Mouse (Mus musculus): Measurements from ENCODE around the gene Dgki.

The Dgki gene

GRCm38 (mm10) chr6:36998942-36999341 lies 301.0 kb downstream of the Dgki start:
- no peak for DNase-seq

GRCm38 (mm10) chr6:36994329-36994728 lies 305.7 kb downstream of the Dgki start:
- no peak for DNase-seq

- no peak for DNase-seq
Measured at GRCm38 (mm10) chr6:36990186-36990585, 309.8 kb downstream of the Dgki start.

- DNase-seq: no peak
Measured at GRCm38 (mm10) chr6:36988800-36989199, 311.2 kb downstream of the Dgki start.

DNA sequence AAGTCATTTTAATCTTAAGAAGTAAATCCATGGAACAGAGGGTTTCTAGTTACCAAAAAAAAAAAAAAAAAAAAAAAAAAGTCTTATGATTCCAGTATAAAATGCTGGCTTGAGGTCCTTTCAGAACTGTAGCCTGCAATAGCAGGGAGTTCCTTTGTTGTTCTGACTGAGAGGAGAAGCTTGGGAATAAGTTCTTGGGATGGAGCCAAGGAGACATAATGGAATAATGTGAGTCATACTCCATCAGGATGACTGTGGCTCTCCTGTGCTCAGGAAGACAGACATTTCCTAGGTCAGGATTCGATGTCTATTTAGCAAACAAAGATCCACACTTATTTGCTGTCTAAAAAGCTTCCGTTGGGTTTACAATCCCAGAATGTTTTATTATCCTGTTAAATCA lies 318.3 kb downstream of the Dgki start:
- no peak for DNase-seq

- no peak for DNase-seq
Measured at GRCm38 (mm10) chr6:36980475-36980874, 319.5 kb downstream of the Dgki start.

GRCm38 (mm10) chr6:36978176-36978575 lies 321.8 kb downstream of the Dgki start:
- no peak for DNase-seq

- DNase-seq: no peak
Measured at GRCm38 (mm10) chr6:36973096-36973495, 326.9 kb downstream of the Dgki start.

DNA sequence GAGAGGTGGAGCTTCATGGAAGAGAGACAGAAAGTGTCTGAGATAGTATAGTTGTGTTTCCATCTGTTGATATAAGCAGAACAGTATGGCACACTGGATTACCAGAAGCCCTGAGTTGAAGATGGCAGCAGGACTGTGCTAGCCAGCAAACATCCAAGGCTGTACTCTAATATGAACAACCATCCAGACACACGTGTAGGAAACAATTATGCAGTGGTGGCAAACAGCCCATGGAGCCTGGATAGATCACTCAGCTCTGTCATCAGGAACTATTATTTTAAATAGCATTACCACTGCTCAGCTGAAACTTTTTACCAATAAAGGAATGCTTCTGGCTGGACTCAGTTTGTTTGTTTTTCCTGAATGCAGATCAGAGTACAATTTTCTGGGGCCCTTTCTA lies 327.5 kb downstream of the Dgki start:
- DNase-seq: no peak

- no peak for DNase-seq
Measured at GRCm38 (mm10) chr6:36969249-36969885, 330.6 kb downstream of the Dgki start.

GRCm38 (mm10) chr6:36960658-36961057 lies 339.3 kb downstream of the Dgki start:
- DNase-seq: no peak

DNA sequence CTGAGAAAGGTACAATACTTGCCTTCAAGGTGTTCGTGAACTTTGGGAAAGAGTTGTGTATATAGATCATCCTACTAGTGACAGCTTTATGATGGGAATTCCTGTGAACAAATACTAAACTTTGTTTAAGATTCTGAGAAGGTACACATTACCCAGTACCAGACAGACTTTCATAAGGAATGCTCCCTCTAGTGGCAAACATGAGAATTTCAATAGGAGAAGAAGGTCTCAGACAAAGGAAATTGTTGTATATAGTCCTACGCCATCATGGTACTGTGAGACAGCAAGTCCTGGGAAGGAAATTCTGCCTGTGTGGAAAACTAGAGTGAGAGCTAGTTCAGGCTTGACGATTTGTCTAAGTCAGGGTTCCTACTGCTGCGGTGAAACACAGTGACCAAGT lies 344.7 kb downstream of the Dgki start:
- no peak for DNase-seq

- no peak for DNase-seq
Measured at GRCm38 (mm10) chr6:36950648-36951047, 349.3 kb downstream of the Dgki start.

- no peak for DNase-seq
Measured at GRCm38 (mm10) chr6:36947861-36948260, 352.1 kb downstream of the Dgki start.

DNA sequence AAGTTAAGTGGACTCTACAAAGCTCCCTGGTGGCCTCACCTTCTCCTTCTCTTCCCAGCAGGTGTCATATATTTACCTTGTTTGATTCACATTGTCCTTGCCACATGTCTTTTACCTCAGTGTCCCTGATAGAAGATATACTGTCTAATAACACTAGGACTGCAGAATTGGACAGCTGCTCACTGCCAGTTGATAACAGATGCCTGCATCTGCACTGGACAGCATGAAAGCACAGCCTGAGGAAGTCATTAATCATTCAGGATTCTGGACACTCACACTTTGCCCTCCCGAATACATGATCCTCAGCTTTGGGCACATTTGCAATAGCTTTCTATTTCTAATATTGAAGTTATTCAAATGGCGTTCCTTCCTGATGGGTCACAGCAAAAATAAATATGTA lies 362.5 kb downstream of the Dgki start:
- no peak for DNase-seq

DNA sequence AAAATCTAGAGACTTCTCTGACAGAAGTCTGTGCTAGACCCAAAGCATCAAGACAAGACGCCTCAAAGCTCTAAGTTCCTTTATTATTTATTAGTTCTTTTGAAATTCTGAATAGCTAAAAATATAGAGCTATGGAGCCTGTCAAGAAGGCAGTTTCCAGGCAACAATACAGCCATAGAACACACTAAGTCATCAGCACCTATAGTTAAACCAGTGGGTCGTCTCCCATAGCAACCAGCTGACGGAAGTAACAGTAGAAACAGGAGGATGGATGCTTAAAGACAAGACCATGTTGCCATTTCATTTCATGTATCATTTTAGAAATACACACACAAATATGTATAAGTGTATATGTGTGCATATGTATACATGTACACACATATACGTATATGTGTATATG lies 363.2 kb downstream of the Dgki start:
- no peak for DNase-seq

DNA sequence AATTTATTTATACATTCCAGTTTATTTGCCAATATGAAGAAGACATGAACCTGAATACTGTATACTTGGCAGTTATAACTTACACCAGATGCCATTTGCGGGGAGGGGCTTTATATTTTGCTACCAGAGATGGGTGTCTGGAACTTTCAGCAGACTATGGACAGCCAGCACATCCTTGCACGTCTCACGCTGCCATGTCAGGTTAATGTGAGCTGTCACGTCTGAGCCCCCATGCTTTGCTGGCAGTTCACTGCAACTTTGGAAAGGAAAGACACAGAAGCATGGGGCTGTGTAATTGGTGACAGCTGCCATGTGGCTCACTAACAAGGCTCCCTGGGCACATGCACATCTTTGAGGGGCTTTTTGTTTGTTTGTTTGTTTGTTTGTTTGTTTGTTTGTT lies 368.5 kb downstream of the Dgki start:
- DNase-seq: no peak

GRCm38 (mm10) chr6:36929781-36930180 lies 370.2 kb downstream of the Dgki start:
- no peak for DNase-seq

DNA sequence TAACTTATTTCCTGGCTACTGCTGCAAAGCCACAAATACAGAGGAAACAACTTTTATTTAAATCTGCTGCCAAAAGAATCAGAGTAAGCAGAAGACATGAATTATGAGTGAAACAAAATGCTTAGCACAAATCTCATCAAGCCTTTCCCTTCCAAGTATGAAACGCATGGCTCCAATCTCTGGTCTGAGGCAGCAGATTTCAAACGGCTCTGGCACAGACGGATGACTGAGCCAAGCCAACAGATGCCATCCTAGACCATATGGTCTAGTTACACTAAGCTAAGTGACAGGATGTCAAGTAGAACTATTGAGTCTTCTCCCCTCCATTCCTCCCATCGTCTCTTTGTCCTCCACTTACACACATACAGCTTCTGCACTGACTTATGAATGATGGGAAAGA lies 373.5 kb downstream of the Dgki start:
- no peak for DNase-seq

GRCm38 (mm10) chr6:36922006-36922405 lies 378.0 kb downstream of the Dgki start:
- DNase-seq: no peak

- DNase-seq: no peak
Measured at GRCm38 (mm10) chr6:36911586-36911985, 388.4 kb downstream of the Dgki start.

DNA sequence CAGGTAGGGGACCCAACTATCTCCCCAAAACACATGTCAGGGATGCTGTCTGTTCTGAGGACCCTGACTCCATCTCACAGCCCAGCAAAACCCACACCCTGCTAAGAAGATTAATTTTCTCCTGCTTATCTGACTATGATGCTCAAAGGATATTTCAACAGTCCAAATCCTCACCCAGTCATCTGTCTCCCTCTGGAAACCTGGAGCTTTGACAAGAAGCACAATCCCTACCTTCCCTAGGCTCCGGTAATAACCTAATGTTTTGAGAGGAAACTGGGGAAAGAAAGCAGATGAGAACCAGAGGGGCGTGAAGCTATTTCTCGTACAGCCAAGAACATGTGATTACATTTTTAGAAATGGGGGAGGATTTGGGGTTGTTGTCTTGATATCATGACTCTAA lies 392.8 kb downstream of the Dgki start:
- no peak for DNase-seq

DNA sequence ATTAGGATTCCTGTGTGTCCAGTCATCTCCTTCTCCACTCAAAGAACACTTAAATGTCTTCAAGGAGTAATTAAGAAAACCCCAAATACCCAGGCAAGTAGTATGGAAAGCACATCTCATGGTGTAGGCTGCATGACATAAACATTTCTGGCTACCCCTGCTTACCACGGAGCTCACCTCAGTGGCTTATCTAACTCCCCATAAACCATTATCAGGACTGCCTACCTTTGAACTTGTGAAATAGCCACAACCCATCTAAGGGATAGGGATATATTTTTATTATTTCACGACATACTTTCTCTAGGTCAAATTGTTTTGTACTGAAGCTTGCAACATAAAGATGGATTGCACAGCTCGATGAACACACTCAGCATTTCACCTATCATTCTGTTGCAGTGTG lies 394.0 kb downstream of the Dgki start:
- DNase-seq: no peak

DNA sequence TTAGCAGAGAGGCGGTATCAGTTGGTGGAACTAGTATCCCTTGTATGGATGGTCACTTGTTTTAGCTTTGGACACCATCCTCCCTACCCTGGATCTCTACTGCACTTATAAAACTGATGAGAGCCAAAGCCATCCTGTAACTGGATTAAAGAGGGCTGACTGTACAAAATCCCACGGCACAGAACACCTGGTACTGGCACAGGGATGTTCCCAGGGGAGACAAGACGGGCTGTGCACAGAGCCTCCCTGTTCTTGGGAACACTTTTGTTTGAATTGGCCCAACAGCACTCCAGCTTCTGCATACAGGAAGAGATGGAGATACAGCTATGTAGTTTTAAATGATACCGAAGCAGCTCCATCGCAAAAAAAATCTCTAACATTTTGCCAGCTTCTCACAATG lies 395.1 kb downstream of the Dgki start:
- DNase-seq: no peak

DNA sequence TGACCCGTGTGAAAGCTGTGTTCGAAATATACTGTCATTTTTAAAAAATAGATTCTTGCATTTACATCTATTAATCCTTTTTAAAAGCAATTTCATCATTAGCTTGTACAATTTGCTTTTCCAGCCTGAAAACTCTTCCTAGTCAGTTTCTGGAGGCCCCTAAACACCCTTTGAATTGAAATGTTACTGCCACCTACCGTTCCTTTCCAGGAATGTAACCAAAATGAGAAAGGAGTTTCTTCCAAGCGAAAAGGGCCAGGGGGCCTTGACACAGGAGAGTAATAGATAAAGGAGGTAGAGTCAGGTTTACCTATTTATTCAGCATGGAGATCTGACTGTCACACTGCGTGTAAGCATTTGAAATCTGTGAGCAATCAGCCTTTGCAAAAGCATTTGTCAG lies 396.2 kb downstream of the Dgki start:
- DNase-seq: no peak

All from thymus, postnatal 25 days (tissue).